Mouse (Mus musculus) CH12.LX (cell line): ENCODE measurements around the gene Tdrd7. TPM values are rescaled to one million over a fixed set of nuclear protein-coding genes. Genes with fewer than 3 reads are reported as not detected.

Experiments used
- DNase-seq: peaks from one replicate; pipeline ENCODE4 v3.0.0-alpha.2; 2013; ENCODE audit errors: extremely low read depth
- H3K27ac ChIP-seq: 2 replicates; pipeline ENCODE4 v1.5.1; 2012; ENCODE audit warnings: low read depth, mild to moderate bottlenecking, control low read depth, moderate library complexity; ENCODE audit not compliant: insufficient read depth
- H3K27me3 ChIP-seq: replicated peaks from 2 replicates; pipeline ENCODE3; 2012; ENCODE audit warnings: inconsistent platforms
- H3K36me3 ChIP-seq, 2 experiments: replicated peaks in 1 of 2; 2 replicates each; pipeline versions ENCODE3 to v1.6.1; 2012; ENCODE audit warnings: inconsistent platforms in 1 of 2, low read length in 1 of 2, mild to moderate bottlenecking in 1 of 2, mixed read lengths in 1 of 2, moderate library complexity in 1 of 2; ENCODE audit not compliant: control insufficient read depth in 1 of 2, insufficient read depth in 1 of 2
- H3K4me1 ChIP-seq, 2 experiments: 2 replicates each; pipeline ENCODE4 v1.6.1; 2012; ENCODE audit warnings: inconsistent platforms in 1 of 2, moderate library complexity in 1 of 2; ENCODE audit not compliant: insufficient read depth in 2 of 2, control insufficient read depth in 1 of 2
- H3K4me2 ChIP-seq: 2 replicates; pipeline ENCODE4 v1.6.1; 2012; ENCODE audit warnings: low read depth, mild to moderate bottlenecking, control low read depth; ENCODE audit not compliant: poor library complexity, insufficient read depth, severe bottlenecking
- H3K4me3 ChIP-seq, 3 experiments: fragments of 150-350 bp in 1 of 3; sonication (generic) in 1 of 3; replicated peaks in 1 of 3; 2 replicates each; pipeline versions ENCODE3 to v1.5.1; 2011 to 2012; ENCODE audit warnings: low read depth in 2 of 3, low read length in 2 of 3, mild to moderate bottlenecking in 2 of 3, moderate library complexity in 2 of 3, control low read depth in 1 of 3, improper control_type of control experiment in 1 of 3, inconsistent platforms in 1 of 3, mixed read lengths in 1 of 3; ENCODE audit not compliant: poor library complexity in 1 of 3
- H3K79me2 ChIP-seq: replicated peaks from 2 replicates; pipeline ENCODE4 v1.6.1; 2012; ENCODE audit warnings: mild to moderate bottlenecking, moderate library complexity; ENCODE audit not compliant: control insufficient read depth, poor library complexity, insufficient read depth, severe bottlenecking; ENCODE audit errors: extremely low read depth
- H3K9ac ChIP-seq: 2 replicates; pipeline ENCODE4 v1.6.1; 2012; ENCODE audit warnings: low read depth, mild to moderate bottlenecking, control low read depth, moderate library complexity; ENCODE audit not compliant: insufficient read depth
- H3K9me3 ChIP-seq: replicated peaks from 2 replicates; pipeline ENCODE3; 2012; ENCODE audit warnings: low read length, inconsistent platforms, mixed read lengths
- CHD1 ChIP-seq: IDR thresholded peaks from 2 replicates; pipeline ENCODE4 v1.6.1; 2012; ENCODE audit warnings: low read depth, low read length, improper control_type of control experiment, inconsistent platforms
- CHD2 ChIP-seq: IDR thresholded peaks from 2 replicates; pipeline ENCODE4 v1.6.1; 2011; ENCODE audit warnings: low read length, improper control_type of control experiment
- CTCF ChIP-seq, 2 experiments: IDR thresholded peaks in 1 of 2; conservative IDR thresholded peaks in 1 of 2; 2 replicates each; pipeline ENCODE4 v1.5.1; 2011 to 2012; ENCODE audit warnings: low read depth in 2 of 2, low read length in 2 of 2, improper control_type of control experiment in 1 of 2, inconsistent platforms in 1 of 2, mild to moderate bottlenecking in 1 of 2, moderate library complexity in 1 of 2
- GABPA ChIP-seq: IDR thresholded peaks from 2 replicates; pipeline ENCODE4 v1.6.1; 2012; ENCODE audit warnings: low read depth, low read length, improper control_type of control experiment, inconsistent platforms; ENCODE audit not compliant: insufficient replicate concordance
- HCFC1 ChIP-seq: IDR thresholded peaks from 2 replicates; pipeline ENCODE4 v1.6.1; 2012; ENCODE audit warnings: low read depth, mild to moderate bottlenecking, inconsistent platforms, low read length, improper control_type of control experiment
- JUN ChIP-seq: IDR thresholded peaks from 2 replicates; pipeline ENCODE4 v1.6.1; 2011; ENCODE audit warnings: low read depth, mild to moderate bottlenecking, low read length, improper control_type of control experiment, moderate library complexity; ENCODE audit not compliant: insufficient read depth
- KAT2A ChIP-seq: IDR thresholded peaks from 2 replicates; pipeline ENCODE4 v1.6.1; 2012; ENCODE audit warnings: low read length, improper control_type of control experiment, inconsistent platforms; ENCODE audit not compliant: insufficient replicate concordance
- MAFK ChIP-seq: IDR thresholded peaks from 2 replicates; pipeline ENCODE4 v1.6.1; 2011; ENCODE audit warnings: low read length, improper control_type of control experiment; ENCODE audit not compliant: insufficient replicate concordance
- MAX ChIP-seq: IDR thresholded peaks from 2 replicates; pipeline ENCODE4 v1.6.1; 2011; ENCODE audit warnings: low read length, improper control_type of control experiment
- MAZ ChIP-seq: IDR thresholded peaks from 2 replicates; pipeline ENCODE4 v1.6.1; 2012; ENCODE audit warnings: low read depth, mild to moderate bottlenecking, inconsistent platforms, low read length, improper control_type of control experiment, moderate library complexity
- NRF1 ChIP-seq: IDR thresholded peaks from 2 replicates; pipeline ENCODE4 v1.6.1; 2014; ENCODE audit warnings: low read depth, mild to moderate bottlenecking, inconsistent platforms, low read length, improper control_type of control experiment, moderate library complexity
- POLR2A ChIP-seq: IDR thresholded peaks from 2 replicates; pipeline ENCODE4 v1.6.1; 2011; ENCODE audit warnings: low read depth, mild to moderate bottlenecking, improper control_type of control experiment, low read length
- POLR2AphosphoS2 ChIP-seq: IDR thresholded peaks from 2 replicates; pipeline ENCODE4 v1.6.1; 2011; ENCODE audit warnings: low read depth, low read length, improper control_type of control experiment
- RCOR1 ChIP-seq: conservative IDR thresholded peaks from 2 replicates; pipeline ENCODE4 v1.6.1; 2012; ENCODE audit warnings: low read depth, mild to moderate bottlenecking, inconsistent platforms, low read length, improper control_type of control experiment
- TBP ChIP-seq: conservative IDR thresholded peaks from 2 replicates; pipeline ENCODE4 v1.6.1; 2011; ENCODE audit warnings: low read depth, low read length, improper control_type of control experiment
- ZC3H11A ChIP-seq: IDR thresholded peaks from 2 replicates; pipeline ENCODE4 v1.6.1; 2012; ENCODE audit warnings: low read depth, mild to moderate bottlenecking, inconsistent platforms, low read length, improper control_type of control experiment
- ZKSCAN1 ChIP-seq: IDR thresholded peaks from 2 replicates; pipeline ENCODE4 v1.6.1; 2012; ENCODE audit warnings: low read depth, inconsistent platforms, low read length, improper control_type of control experiment, borderline replicate concordance
- dilution Hi-C: fragments of 300-500 bp; cut with MboI; formaldehyde crosslinking; loops from 2 replicates; pipeline ENCODE4 v1.14.3; 2020; ENCODE audit warnings: low sequenced_read_pairs; ENCODE audit not compliant: extremely low pct_unique_long_range_greater_than_20kb, extremely low pct_ligation_motif_present
- in situ Hi-C: fragments of 300-500 bp; cut with MboI; formaldehyde crosslinking; loops from 3 replicates; pipeline ENCODE4 v1.14.3; 2019; ENCODE audit warnings: low sequenced_read_pairs, low pct_ligation_motif_present, low pct_unique_long_range_greater_than_20kb, mixed read lengths
- polyA plus RNA-seq: library from polyadenylated mRNA; unstranded; fragments of >175 nt; gene quantifications from 2 replicates; pipeline ENCODE4 v1.2.1, GENCODE M21; 2012; ENCODE audit warnings: low read depth; ENCODE audit not compliant: insufficient read length
- total RNA-seq, 2 experiments: library from RNA; depleted of rRNA; stranded (reverse); fragments of 300-350 nt in 1 of 2; fragments of >200 nt in 1 of 2; gene quantifications; 2 replicates each; pipeline ENCODE4 v1.2.3; 2012 to 2014

The Tdrd7 gene
- total and polyA plus RNA-seq, 3 experiments, result 1.6 to 2.9 (median 2.7) TPM

DNA sequence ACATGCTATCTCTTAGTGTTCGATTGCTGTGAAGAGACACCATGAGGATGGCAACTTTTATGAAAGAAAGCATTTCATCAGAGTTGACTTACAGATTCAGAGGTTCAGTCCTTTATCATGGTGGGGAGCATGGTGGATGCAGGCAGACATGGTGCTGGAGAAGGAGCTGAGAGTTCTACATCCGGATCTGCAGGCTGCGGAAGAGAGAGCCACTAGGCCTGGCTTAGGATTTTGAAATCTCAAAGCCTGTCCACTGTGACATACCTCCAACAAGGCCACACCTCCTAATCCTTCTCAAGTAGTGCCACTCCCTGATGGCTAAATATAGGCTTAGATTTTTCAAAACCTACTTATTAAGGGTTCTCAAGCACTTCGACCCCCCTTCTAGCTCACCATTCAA, 8.4 kb upstream of the Tdrd7 start:
- DNase-seq, result no peak
- Histone ChIP-seq H3K4me1 (peaks cover 0 to 7% of the 10 kb centered on the region in 2 experiments; a peak in 2 of 4 replicates), H3K27ac (no peak overlapping the region), H3K79me2 (no peaks in the 10 kb centered on the region), H3K27me3 (peaks cover 3% of the 10 kb centered on the region), H3K9ac (no peak overlapping the region), H3K4me3 (no peak overlapping the region)
- in situ Hi-C loops (no loop called here), dilution Hi-C loops (no loop called here)
- TF ChIP-seq CTCF (conservative IDR thresholded peaks at IDR 0.05 in 1 of 2, IDR thresholded peaks at IDR 0.05 in 1 of 2; ENCODE audit: low read depth in 2 of 2, low read length in 2 of 2) (no peak), POLR2AphosphoS2 (no peak), KAT2A (no peak), GABPA (no peak), HCFC1 (no peak), ZKSCAN1 (no peak), TBP (no peak), CHD1 (no peak), MAZ (no peak), MAFK (no peak), JUN (no peak), CHD2 (no peak), ZC3H11A (no peak), RCOR1 (no peak), MAX (no peak)
- TF ChIP-seq, all 38 proteins: peak for 0
- H3K4me2 ChIP-seq, result no peak overlapping the region
- no peaks in the 10 kb centered on the region for H3K36me3 ChIP-seq
- H3K9me3 ChIP-seq, result peaks cover 8% of the 10 kb centered on the region

DNA sequence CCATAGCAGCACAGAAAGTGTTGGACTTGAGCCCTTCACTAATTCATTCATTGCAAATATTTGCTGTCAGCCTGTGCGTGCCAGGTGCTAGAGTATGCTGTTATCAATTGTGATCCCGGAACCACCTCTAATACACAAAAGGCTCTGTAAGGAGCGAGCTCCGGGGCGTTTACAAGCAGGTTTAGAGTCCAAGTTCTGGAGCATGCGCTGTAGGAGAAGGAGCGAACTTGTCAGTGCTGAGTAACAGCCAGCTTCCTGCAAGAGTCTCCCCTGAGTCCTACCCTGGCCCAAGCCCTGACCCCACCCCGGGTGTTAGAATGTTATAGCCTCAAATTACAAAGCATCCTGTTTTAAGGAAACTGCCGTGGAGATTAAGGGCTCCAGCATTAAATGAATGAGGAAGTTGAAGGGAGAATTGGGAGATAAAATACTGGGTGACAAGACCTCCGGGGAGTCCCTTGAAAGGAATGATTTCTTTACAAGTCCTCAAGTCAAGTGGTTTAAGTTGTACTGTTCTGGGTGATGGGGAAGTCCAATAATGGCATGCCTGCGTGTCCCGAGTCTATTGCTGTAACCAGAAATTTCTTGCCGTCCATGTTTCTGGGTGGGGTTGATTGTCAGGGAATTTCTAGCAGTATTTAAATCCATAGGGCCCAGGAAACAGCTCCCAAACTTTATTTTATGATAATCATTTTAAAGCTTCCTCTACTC, 758 bp downstream of the Tdrd7 start:
- in situ Hi-C loops, result no loop called here
- H3K27me3 ChIP-seq, result peaks cover 14% of the 10 kb centered on the region
- TF ChIP-seq POLR2A (no peak), NRF1 (peak; percentile 52)
- dilution Hi-C loops, result no loop called here
- no peak overlapping the region for H3K4me3 ChIP-seq
- no peaks in the 10 kb centered on the region for H3K36me3 ChIP-seq
- no peak overlapping the region for H3K27ac ChIP-seq
- H3K4me2 ChIP-seq, result no peak overlapping the region
- H3K4me1 ChIP-seq, result peaks cover 3 to 34% of the 10 kb centered on the region in 2 experiments
- DNase-seq, result no peak
- H3K79me2 ChIP-seq, result no peaks in the 10 kb centered on the region
- no peaks in the 10 kb centered on the region for H3K9me3 ChIP-seq
- H3K9ac ChIP-seq, result no peak overlapping the region
